Mouse (Mus musculus): ENCODE results near the gene Trim26.

Trim26 gene

GRCm38 (mm10) chr17:36844725-36845124 lies 7.8 kb downstream of the Trim26 start:
- no peak for TF ChIP-seq GATA4 (IDR thresholded peaks at IDR 0.05; ENCODE audit: insufficient replicate concordance, low read length)

GRCm38 (mm10) chr17:36848911-36849310 lies 12.0 kb downstream of the Trim26 start:
- no peak for TF ChIP-seq GATA4 (IDR thresholded peaks at IDR 0.05; ENCODE audit: insufficient replicate concordance, low read length)

GRCm38 (mm10) chr17:36849992-36850391 lies 13.1 kb downstream of the Trim26 start:
- TF ChIP-seq GATA4 (IDR thresholded peaks at IDR 0.05; ENCODE audit: insufficient replicate concordance, low read length) = no peak

GRCm38 (mm10) chr17:36851200-36851599 lies 14.3 kb downstream of the Trim26 start:
- TF ChIP-seq GATA4 (IDR thresholded peaks at IDR 0.05; ENCODE audit: insufficient replicate concordance, low read length) = no peak

GRCm38 (mm10) chr17:36851627-36852026 lies 14.7 kb downstream of the Trim26 start:
- TF ChIP-seq GATA4 (IDR thresholded peaks at IDR 0.05; ENCODE audit: insufficient replicate concordance, low read length) = no peak

- no peak for TF ChIP-seq GATA4 (IDR thresholded peaks at IDR 0.05; ENCODE audit: insufficient replicate concordance, low read length)
These were observed 18.6 kb downstream of the Trim26 start for GRCm38 (mm10) chr17:36855484-36855883.

- TF ChIP-seq GATA4 (IDR thresholded peaks at IDR 0.05; ENCODE audit: insufficient replicate concordance, low read length) = no peak
These were observed 19.3 kb downstream of the Trim26 start for GRCm38 (mm10) chr17:36856236-36856635.

- no peak for TF ChIP-seq GATA4 (IDR thresholded peaks at IDR 0.05; ENCODE audit: insufficient replicate concordance, low read length)
These were observed 21.2 kb downstream of the Trim26 start for GRCm38 (mm10) chr17:36858181-36858580.

GRCm38 (mm10) chr17:36861680-36862079 lies 24.7 kb downstream of the Trim26 start:
- TF ChIP-seq GATA4 (IDR thresholded peaks at IDR 0.05; ENCODE audit: insufficient replicate concordance, low read length) = no peak

GRCm38 (mm10) chr17:36866719-36867527 lies 30.0 kb downstream of the Trim26 start, which contains the start of gene Trim15:
Trim15 (minus strand) TSS chr17:36867210.
- TF ChIP-seq GATA4 (IDR thresholded peaks at IDR 0.05; ENCODE audit: insufficient replicate concordance, low read length) = no peak

GRCm38 (mm10) chr17:36868836-36869235 lies 31.9 kb downstream of the Trim26 start:
- no peak for TF ChIP-seq GATA4 (IDR thresholded peaks at IDR 0.05; ENCODE audit: insufficient replicate concordance, low read length)

GRCm38 (mm10) chr17:36869284-36869954 lies 32.5 kb downstream of the Trim26 start, which contains the start of gene Trim10:
Trim10 (plus strand) TSS chr17:36869574.
- no peak for TF ChIP-seq GATA4 (IDR thresholded peaks at IDR 0.05; ENCODE audit: insufficient replicate concordance, low read length)

- TF ChIP-seq GATA4 (IDR thresholded peaks at IDR 0.05; ENCODE audit: insufficient replicate concordance, low read length) = no peak
These were observed 33.2 kb downstream of the Trim26 start for GRCm38 (mm10) chr17:36869955-36870810.

GRCm38 (mm10) chr17:36874636-36875035 lies 37.7 kb downstream of the Trim26 start:
- no peak for TF ChIP-seq GATA4 (IDR thresholded peaks at IDR 0.05; ENCODE audit: insufficient replicate concordance, low read length)

GRCm38 (mm10) chr17:36883350-36883749 lies 46.4 kb downstream of the Trim26 start:
- no peak for TF ChIP-seq GATA4 (IDR thresholded peaks at IDR 0.05; ENCODE audit: insufficient replicate concordance, low read length)
